Mouse (Mus musculus) CD8-positive naive resting alpha-beta T cell, adult 2 months (primary cell): Measurements from ENCODE around the gene Gpld1.

Source experiments
- DNase-seq, 2 experiments: peaks; one replicate each; pipeline ENCODE4 v3.0.0; 2022; ENCODE audit warnings: low read depth in 2 of 2, low spot score in 2 of 2

The Gpld1 gene

GRCm38 (mm10) chr13:25020540-25020892, 77.6 kb downstream of the Gpld1 start:
- no peak for DNase-seq

- no peak for DNase-seq
Observed at GRCm38 (mm10) chr13:25022386-25022785, 79.4 kb downstream of the Gpld1 start.

GRCm38 (mm10) chr13:25023129-25023528, 80.2 kb downstream of the Gpld1 start:
- no peak for DNase-seq

GRCm38 (mm10) chr13:25024655-25025054, 81.7 kb downstream of the Gpld1 start:
- peak in 1 of 2 experiments; percentile 31 for DNase-seq

GRCm38 (mm10) chr13:25026409-25027113, 83.6 kb downstream of the Gpld1 start:
- no peak for DNase-seq

GRCm38 (mm10) chr13:25027114-25027425, 84.1 kb downstream of the Gpld1 start:
- DNase-seq: no peak

GRCm38 (mm10) chr13:25039488-25039887, 96.5 kb downstream of the Gpld1 start:
- no peak for DNase-seq
